Mouse (Mus musculus): ENCODE measurements around the gene Usp16.

DNA sequence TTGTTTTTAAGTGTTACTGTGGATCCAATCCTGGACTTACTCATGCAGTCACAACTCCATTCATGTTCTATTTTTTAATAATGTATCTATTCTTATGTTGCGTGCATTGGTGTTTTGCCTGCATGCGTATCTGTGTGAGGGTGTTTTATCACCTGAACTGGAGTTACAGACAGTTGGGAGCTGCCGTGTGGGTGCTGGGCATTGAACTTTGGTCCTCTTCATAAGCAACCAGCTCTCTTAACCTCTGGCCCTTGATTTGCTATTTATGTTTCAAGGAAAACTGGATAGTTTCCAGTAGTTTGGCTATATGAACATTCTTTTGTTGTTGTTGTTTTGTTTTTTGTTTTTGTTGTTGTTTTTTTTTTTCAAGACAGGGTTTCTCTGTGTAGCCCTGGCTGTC is 9.0 kb upstream of the Usp16 start:
- TF ChIP-seq SMC3 (IDR thresholded peaks at IDR 0.05; ENCODE audit: low read depth, low read length) (no peak), EP300 (IDR thresholded peaks at IDR 0.05; ENCODE audit: low read depth in 1 of 2, low read length in 2 of 2) (no peak), GATA1 (IDR thresholded peaks at IDR 0.05; ENCODE audit: low read depth, low read length) (no peak), SIN3A (IDR thresholded peaks at IDR 0.05; ENCODE audit: low read length) (no peak), CTCF (IDR thresholded peaks at IDR 0.05 in 2 of 3, conservative IDR thresholded peaks at IDR 0.05 in 1 of 3; ENCODE audit: control insufficient read depth in 1 of 3, insufficient read depth in 1 of 3, low read depth in 2 of 3, low read length in 3 of 3, poor library complexity in 1 of 3, severe bottlenecking in 1 of 3) (no peak), POLR2AphosphoS5 (IDR thresholded peaks at IDR 0.05; ENCODE audit: borderline replicate concordance, low read depth, low read length) (no peak), CHD2 (IDR thresholded peaks at IDR 0.05; ENCODE audit: low read length) (no peak), MXI1 (IDR thresholded peaks at IDR 0.05; ENCODE audit: low read depth, low read length) (no peak), KAT2A (conservative IDR thresholded peaks at IDR 0.05; ENCODE audit: low read depth, low read length) (no peak), MAX (IDR thresholded peaks at IDR 0.05; ENCODE audit: low read length) (no peak), TAL1 (IDR thresholded peaks at IDR 0.05; ENCODE audit: low read length) (no peak), MYB (IDR thresholded peaks at IDR 0.05; ENCODE audit: low read depth, low read length) (no peak), HCFC1 (IDR thresholded peaks at IDR 0.05; ENCODE audit: low read depth, low read length) (no peak), ELF1 (IDR thresholded peaks at IDR 0.05; ENCODE audit: low read depth, low read length) (no peak)

All from MEL (cell line).